Mouse (Mus musculus) brain, embryonic 14.5 days (tissue): ENCODE measurements around the gene Stradb.

Source experiments
- CTCF ChIP-seq: fragments of 200-500 bp; IDR thresholded peaks from 2 replicates; pipeline ENCODE4 v1.5.1; 2012; ENCODE audit warnings: inconsistent platforms, mild to moderate bottlenecking, moderate library complexity, borderline replicate concordance; ENCODE audit not compliant: insufficient read depth, insufficient read length; ENCODE audit errors: extremely low read depth
- POLR2A ChIP-seq: fragments of 200-500 bp; IDR thresholded peaks from 2 replicates; pipeline ENCODE4 v1.6.1; 2012; ENCODE audit warnings: mild to moderate bottlenecking, inconsistent platforms, borderline replicate concordance; ENCODE audit not compliant: poor library complexity, insufficient read depth, insufficient read length, severe bottlenecking; ENCODE audit errors: extremely low read depth

GRCm38 (mm10) chr1:59021556-59021955, 48.2 kb downstream of the Stradb start:
- TF ChIP-seq CTCF (no peak), POLR2A (no peak)
